Mouse (Mus musculus): ENCODE measurements around the gene Pnkp.

DNA sequence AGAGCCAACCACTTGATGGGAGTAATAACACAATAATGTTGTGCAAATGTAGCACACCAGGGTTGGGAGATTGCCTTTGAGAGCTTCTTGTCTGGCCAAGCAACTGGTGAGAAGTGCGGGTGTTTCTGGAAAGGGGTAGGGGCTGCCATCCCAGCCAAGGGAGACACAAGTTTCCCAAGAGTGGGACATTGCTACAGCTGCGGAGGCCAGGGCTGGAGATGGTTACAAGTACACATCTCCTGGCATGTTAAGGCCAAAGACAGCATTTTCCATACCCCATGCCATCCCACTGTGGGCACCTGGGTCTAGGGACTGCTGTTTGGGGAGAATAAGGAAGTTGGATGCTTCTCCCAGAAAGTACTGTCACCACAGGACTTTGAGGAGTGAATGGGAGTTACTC is 3.9 kb upstream of the Pnkp start:
- TF ChIP-seq CTCF (IDR thresholded peaks at IDR 0.05; ENCODE audit: low read depth, low read length) (no peak), POLR2A (IDR thresholded peaks at IDR 0.05; ENCODE audit: insufficient read depth, low read length) (no peak), EP300 (IDR thresholded peaks at IDR 0.05; ENCODE audit: insufficient read depth, low read depth, low read length) (no peak)

Data from ES-Bruce4 (cell line).